In genomic region chr5:106664910-106665309, GRCm38 (mm10) we compare ENCODE assay signal across 22 mouse cellular contexts. TPM values are rescaled to one million over a fixed set of nuclear protein-coding genes. Genes with fewer than 3 reads are reported as not detected.
"Had no signal": no experiment of that assay in that cellular context is flagged by ENCODE, and none has a peak within 500 bp of the region (broad histone marks: within the 10 kb centered on the region; RNA-seq: fewer than 3 reads in every experiment).

No protein-coding gene starts in this region.

- H3K4me1 ChIP-seq: intestine, embryonic 15.5 days; kidney, embryonic 15.5 days; lung, embryonic 15.5 days; midbrain, embryonic 10.5 days; neural tube, embryonic 15.5 days had no signal

- DNase-seq: kidney, adult 18-20 months; kidney, postnatal 14 days; lung, postnatal 14 days; midbrain, embryonic 14.5 days; retina, postnatal 1 day; thymus, postnatal 4 days had no signal

- H3K9ac ChIP-seq: intestine, embryonic 15.5 days; kidney, embryonic 15.5 days; limb, embryonic 12.5 days; lung, embryonic 15.5 days; neural tube, embryonic 15.5 days had no signal

- H3K27ac ChIP-seq: intestine, embryonic 15.5 days; kidney, embryonic 15.5 days; limb, embryonic 12.5 days; lung, embryonic 15.5 days; midbrain, embryonic 10.5 days; neural tube, embryonic 15.5 days had no signal

- H3K27me3 ChIP-seq: intestine, embryonic 15.5 days; kidney, embryonic 15.5 days; limb, embryonic 12.5 days; lung, embryonic 15.5 days; neural tube, embryonic 15.5 days had no signal

- H3K9me3 ChIP-seq: intestine, embryonic 15.5 days; kidney, embryonic 15.5 days; limb, embryonic 12.5 days; lung, embryonic 15.5 days; midbrain, embryonic 10.5 days; neural tube, embryonic 15.5 days had no signal

- H3K4me2 ChIP-seq: intestine, embryonic 15.5 days; kidney, embryonic 15.5 days; limb, embryonic 12.5 days; lung, embryonic 15.5 days; neural tube, embryonic 15.5 days had no signal

- ATAC-seq: intestine, embryonic 15.5 days had no signal

- H3K4me3 ChIP-seq: intestine, embryonic 15.5 days; kidney, embryonic 15.5 days; limb, embryonic 12.5 days; lung, embryonic 15.5 days; midbrain, embryonic 10.5 days; myocyte; neural tube, embryonic 15.5 days had no signal

RNA-seq across cellular contexts. Expression of gene Gm17304, which starts 56.0 kb away (rescaled TPM):
- total RNA-seq: layer of hippocampus, adult 8-10 months; layer of hippocampus, postnatal 14 days; left cerebral cortex, adult 18-20 months; left cerebral cortex, postnatal 25 days; liver, adult 2 months had no signal
- polyA plus RNA-seq: intestine, embryonic 15.5 days; kidney, embryonic 15.5 days; large intestine, adult 2 months; limb, embryonic 12.5 days; liver, adult 2 months; lung, embryonic 15.5 days; midbrain, embryonic 10.5 days; midbrain, embryonic 14.5 days; myocyte; neural tube, embryonic 11.5 days; neural tube, embryonic 15.5 days; spleen, adult 2 months; stomach, embryonic 16.5 days had no signal
